Mouse (Mus musculus): ENCODE data around the gene Gadd45gip1. TPM values are rescaled to one million over a fixed set of nuclear protein-coding genes. Genes with fewer than 3 reads are reported as not detected.

The Gadd45gip1 gene
- polyA plus RNA-seq, 1 experiment from 2014 or later: 39.7 TPM

DNA sequence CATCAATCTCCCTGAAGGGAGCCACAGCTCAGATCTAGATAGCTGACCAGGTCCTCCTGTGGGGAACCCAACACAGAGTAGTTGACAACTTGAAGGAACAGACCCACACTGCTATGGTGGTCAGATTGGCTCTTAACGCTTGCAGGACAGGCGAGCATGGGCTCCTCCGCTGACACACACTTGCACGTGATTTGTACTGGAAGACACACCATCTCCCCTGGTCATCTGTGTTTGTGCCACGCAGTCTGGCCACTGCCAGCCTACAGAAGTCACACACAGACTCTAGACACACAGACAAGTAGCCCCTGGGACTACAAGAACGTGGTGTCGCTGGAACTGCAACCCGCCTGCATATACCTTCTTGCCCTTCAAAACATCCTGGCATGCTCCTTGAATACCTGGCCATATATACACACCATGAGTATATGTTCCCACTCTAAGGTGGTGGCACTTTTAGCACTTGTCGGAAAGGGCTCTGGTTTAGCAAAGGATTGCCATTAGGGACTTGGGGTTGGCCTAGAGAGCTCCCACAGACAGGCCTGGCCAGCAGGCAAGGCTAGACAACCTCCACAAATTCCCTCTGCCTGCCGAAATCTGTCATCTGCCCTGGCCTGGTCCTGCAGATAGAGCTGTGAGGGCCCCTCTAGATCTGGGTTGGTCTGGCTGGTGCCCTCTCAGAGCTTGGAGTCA is 32.7 kb upstream of the Gadd45gip1 start:
- Histone ChIP-seq H3K27ac (replicated peaks) (peak overlapping the region; percentile 87), H3K27me3 (peaks cover 66% of the 10 kb centered on the region), H3K9ac (peak overlapping the region; percentile 76), H3K4me2 (peak overlapping the region; percentile 94), H3K4me1 (replicated peaks) (peaks cover 50% of the 10 kb centered on the region), H3K4me3 (peak overlapping the region; percentile 62), H3K9me3 (no peaks in the 10 kb centered on the region), H3K36me3 (no peaks in the 10 kb centered on the region)
- ATAC-seq (ENCODE audit: low FRiP score, low read depth): no peak
- WGBS: 35% methylated on average over 10 of the region's 10 CpGs

- Histone ChIP-seq H3K4me2 (peak overlapping the region; percentile 94), H3K4me1 (replicated peaks) (peaks cover 44% of the 10 kb centered on the region), H3K9ac (peak overlapping the region; percentile 76), H3K9me3 (no peaks in the 10 kb centered on the region), H3K36me3 (no peaks in the 10 kb centered on the region), H3K27ac (replicated peaks) (peak overlapping the region; percentile 87), H3K4me3 (peak overlapping the region; percentile 62), H3K27me3 (peaks cover 60% of the 10 kb centered on the region)
- WGBS: under 1% methylated on average over 67 of the region's 108 CpGs
- ATAC-seq (ENCODE audit: low FRiP score, low read depth): no peak
Observed at GRCm38 (mm10) chr8:84799136-84799931, 32.0 kb upstream of the Gadd45gip1 start.

DNA sequence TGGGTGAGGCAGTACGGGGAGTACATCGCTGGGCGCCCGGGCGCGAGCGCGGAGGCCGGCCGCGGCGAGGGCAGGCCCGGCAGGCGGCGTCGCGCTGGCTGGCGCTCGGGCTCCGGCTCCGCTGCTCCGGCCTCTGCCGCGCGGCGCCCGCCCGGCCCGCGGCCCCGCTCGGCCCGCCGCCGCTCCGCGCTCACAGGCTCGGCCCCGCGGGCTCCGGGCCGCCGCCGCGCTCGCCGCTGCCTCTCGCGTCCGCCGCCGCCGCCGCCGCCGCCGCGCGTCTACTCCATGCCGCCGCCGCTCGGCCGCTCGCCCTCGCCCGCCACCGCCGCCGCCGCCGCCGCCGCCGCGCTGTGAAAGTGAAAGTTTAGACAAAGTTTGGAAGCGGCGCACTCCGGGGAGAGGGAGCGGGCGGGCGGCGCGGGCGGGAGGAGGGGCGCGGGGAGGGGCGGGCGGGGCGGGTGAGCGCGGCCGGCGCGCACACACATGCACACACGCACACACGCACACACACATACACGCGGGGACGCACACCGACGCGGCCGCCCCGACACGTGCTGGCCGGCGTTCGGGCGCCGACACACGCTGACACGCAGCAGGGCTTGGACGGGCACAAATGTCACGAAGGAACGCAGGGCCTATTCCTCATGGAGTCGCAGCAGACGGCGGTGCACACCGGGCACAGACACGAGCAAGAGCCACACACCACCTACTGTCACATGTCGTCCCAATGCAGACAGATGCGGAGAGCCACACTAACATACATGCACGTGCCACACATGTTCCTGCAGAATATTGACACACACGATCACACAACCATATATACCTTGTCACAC is 31.1 kb upstream of the Gadd45gip1 start, which contains the start of gene Nfix:
Gene Nfix (minus strand): TSS at position 346 of the 833 bp plus-strand sequence.
- H3K9ac ChIP-seq: peak within 1 kb of the TSS; percentile 76
- H3K36me3 ChIP-seq: no peaks in the 10 kb centered on the region
- peaks cover 59% of the 10 kb centered on the region for H3K27me3 ChIP-seq
- peak; percentile 43; the same call in 1 of the 2 replicates for ATAC-seq (ENCODE audit: low FRiP score, low read depth)
- H3K27ac ChIP-seq (replicated peaks): peak within 1 kb of the TSS; percentile 87
- 2% methylated on average over 54 of the region's 125 CpGs for WGBS
- H3K9me3 ChIP-seq: no peaks in the 10 kb centered on the region
- peak within 1 kb of the TSS; percentile 62 for H3K4me3 ChIP-seq
- H3K4me1 ChIP-seq (replicated peaks): peaks cover 36% of the 10 kb centered on the region
- peak within 1 kb of the TSS; percentile 94 for H3K4me2 ChIP-seq

GRCm38 (mm10) chr8:84806031-84806430 is 25.3 kb upstream of the Gadd45gip1 start:
- no peaks in the 10 kb centered on the region for H3K36me3 ChIP-seq
- H3K4me3 ChIP-seq: no peak overlapping the region
- H3K9me3 ChIP-seq: no peaks in the 10 kb centered on the region
- peaks cover 17% of the 10 kb centered on the region for H3K4me1 ChIP-seq (replicated peaks)
- no peak overlapping the region for H3K27ac ChIP-seq (replicated peaks)
- H3K27me3 ChIP-seq: peaks cover 36% of the 10 kb centered on the region
- no peak overlapping the region for H3K4me2 ChIP-seq
- 95% methylated on average over 5 of the region's 5 CpGs for WGBS
- no peak overlapping the region for H3K9ac ChIP-seq
- no peak for ATAC-seq (ENCODE audit: low FRiP score, low read depth)

- Histone ChIP-seq H3K9ac (no peak overlapping the region), H3K27ac (replicated peaks) (peak overlapping the region; percentile 3; the same call in 1 of the 2 replicates), H3K36me3 (no peaks in the 10 kb centered on the region), H3K27me3 (0 out of 2 replicates have a peak, but pooled peaks cover 18% of the 10 kb centered on the region), H3K4me3 (no peak overlapping the region), H3K9me3 (no peaks in the 10 kb centered on the region), H3K4me2 (no peak overlapping the region), H3K4me1 (replicated peaks) (peaks cover 31% of the 10 kb centered on the region)
- no peak for ATAC-seq (ENCODE audit: low FRiP score, low read depth)
- WGBS: 49% methylated on average over 12 of the region's 12 CpGs
Observed at GRCm38 (mm10) chr8:84809109-84809940, 22.0 kb upstream of the Gadd45gip1 start.

DNA sequence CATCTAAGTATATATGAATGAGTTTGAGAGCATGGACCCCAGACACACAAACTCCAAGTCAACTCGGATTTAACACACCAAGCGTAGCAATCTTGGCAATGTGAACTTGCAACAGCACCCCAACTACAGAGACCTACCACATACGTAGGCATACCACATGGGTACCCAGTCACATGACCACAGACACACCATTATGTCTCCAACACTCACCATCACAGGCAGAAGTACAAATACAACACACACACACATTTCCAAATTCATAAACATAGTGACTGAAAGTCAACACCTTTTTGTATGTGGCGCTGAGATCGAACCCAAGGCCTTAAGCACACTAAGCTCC is 21.4 kb upstream of the Gadd45gip1 start:
- ATAC-seq (ENCODE audit: low FRiP score, low read depth): no peak
- Histone ChIP-seq H3K9me3 (no peaks in the 10 kb centered on the region), H3K36me3 (no peaks in the 10 kb centered on the region), H3K4me3 (no peak overlapping the region), H3K9ac (no peak overlapping the region), H3K27ac (replicated peaks) (no peak overlapping the region), H3K4me1 (replicated peaks) (peaks cover 37% of the 10 kb centered on the region), H3K27me3 (0 out of 2 replicates have a peak, but pooled peaks cover 13% of the 10 kb centered on the region), H3K4me2 (no peak overlapping the region)
- 72% methylated on average over 5 of the region's 5 CpGs for WGBS

DNA sequence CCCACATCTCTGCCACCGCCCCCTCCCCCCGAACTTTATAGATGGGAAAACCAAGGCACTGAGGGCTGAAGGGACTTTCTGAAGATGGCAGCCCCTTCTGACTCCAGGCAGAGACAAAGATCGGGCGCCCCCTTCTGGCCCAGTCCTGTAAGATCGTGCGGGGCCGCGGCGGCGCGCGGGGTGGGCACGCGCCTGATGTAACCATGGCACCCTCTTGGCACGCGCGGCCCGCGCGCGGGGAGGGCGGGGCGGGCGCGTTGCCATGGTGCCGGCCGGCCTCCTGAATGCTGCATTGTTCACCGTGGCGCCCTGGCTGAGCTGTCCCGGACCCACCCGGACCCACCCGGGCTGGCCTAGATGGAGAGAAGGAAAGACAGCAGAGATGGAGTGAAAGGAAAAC is 20.4 kb upstream of the Gadd45gip1 start:
- ATAC-seq (ENCODE audit: low FRiP score, low read depth): peak; percentile 87
- Histone ChIP-seq H3K27me3 (0 out of 2 replicates have a peak, but pooled peaks cover 10% of the 10 kb centered on the region), H3K4me2 (peak overlapping the region; percentile 71), H3K27ac (replicated peaks) (peak overlapping the region; percentile 67), H3K9ac (peak overlapping the region; percentile 38), H3K36me3 (no peaks in the 10 kb centered on the region), H3K9me3 (no peaks in the 10 kb centered on the region), H3K4me1 (replicated peaks) (peaks cover 42% of the 10 kb centered on the region), H3K4me3 (peak overlapping the region; percentile 37)
- WGBS: under 1% methylated on average over 32 of the region's 32 CpGs

GRCm38 (mm10) chr8:84811303-84811702 is 20.0 kb upstream of the Gadd45gip1 start:
- no peak for ATAC-seq (ENCODE audit: low FRiP score, low read depth)
- no peaks in the 10 kb centered on the region for H3K36me3 ChIP-seq
- peak overlapping the region; percentile 71 for H3K4me2 ChIP-seq
- peaks cover 42% of the 10 kb centered on the region for H3K4me1 ChIP-seq (replicated peaks)
- H3K27ac ChIP-seq (replicated peaks): peak overlapping the region; percentile 67
- WGBS: 12% methylated on average over 10 of the region's 10 CpGs
- H3K27me3 ChIP-seq: 0 out of 2 replicates have a peak, but pooled peaks cover 10% of the 10 kb centered on the region
- H3K9ac ChIP-seq: peak overlapping the region; percentile 38
- peak overlapping the region; percentile 37 for H3K4me3 ChIP-seq
- no peaks in the 10 kb centered on the region for H3K9me3 ChIP-seq

DNA sequence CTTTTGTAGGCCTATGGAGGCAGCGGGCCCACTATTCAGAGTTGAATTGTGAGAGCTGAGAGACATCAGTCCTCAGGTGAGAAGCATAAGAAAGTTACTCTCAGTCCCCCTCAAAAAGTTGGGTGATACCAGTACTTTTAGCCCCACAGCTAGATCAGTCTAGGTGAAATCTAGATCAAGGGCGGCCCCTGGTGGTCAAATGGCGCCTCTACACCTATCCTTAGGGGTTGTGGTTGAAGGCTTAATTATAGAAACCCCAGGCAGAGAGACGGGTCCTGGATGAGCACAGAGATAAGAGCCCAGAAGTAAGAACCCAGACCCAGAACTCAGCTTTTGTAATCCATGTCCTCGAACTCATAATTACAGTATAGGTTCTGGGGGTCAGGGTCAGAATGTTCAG is 18.3 kb upstream of the Gadd45gip1 start:
- 1% methylated on average over 5 of the region's 5 CpGs for WGBS
- Histone ChIP-seq H3K9me3 (no peaks in the 10 kb centered on the region), H3K27me3 (0 out of 2 replicates have a peak, but pooled peaks cover 10% of the 10 kb centered on the region), H3K4me3 (no peak overlapping the region), H3K4me2 (no peak overlapping the region), H3K36me3 (no peaks in the 10 kb centered on the region), H3K27ac (replicated peaks) (no peak overlapping the region), H3K9ac (no peak overlapping the region), H3K4me1 (replicated peaks) (peaks cover 42% of the 10 kb centered on the region)
- ATAC-seq (ENCODE audit: low FRiP score, low read depth): no peak

DNA sequence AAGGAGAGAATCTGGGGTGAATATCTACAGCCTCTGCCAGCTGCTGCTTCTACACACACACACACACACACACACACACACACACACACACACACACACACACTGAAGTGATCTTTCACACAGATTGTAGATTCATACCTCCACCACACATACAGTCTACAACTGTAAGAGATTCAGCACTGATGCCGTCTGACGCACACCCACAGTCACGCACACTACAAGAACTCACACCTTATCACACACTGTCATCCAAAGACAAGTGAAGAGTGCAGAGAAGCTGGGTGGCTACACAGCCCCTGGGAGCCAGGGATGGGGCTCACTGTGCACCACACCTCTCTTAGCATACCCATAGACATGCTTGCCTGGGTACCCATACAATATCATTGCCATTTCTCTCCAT is 17.5 kb upstream of the Gadd45gip1 start:
- no peak overlapping the region for H3K4me2 ChIP-seq
- H3K27me3 ChIP-seq: 0 out of 2 replicates have a peak, but pooled peaks cover 3% of the 10 kb centered on the region
- H3K9ac ChIP-seq: no peak overlapping the region
- H3K4me1 ChIP-seq (replicated peaks): peaks cover 41% of the 10 kb centered on the region
- peak overlapping the region; percentile 79 for H3K27ac ChIP-seq (replicated peaks)
- WGBS: 76% methylated on average over 3 of the region's 3 CpGs
- H3K36me3 ChIP-seq: no peaks in the 10 kb centered on the region
- no peak for ATAC-seq (ENCODE audit: low FRiP score, low read depth)
- no peak overlapping the region for H3K4me3 ChIP-seq
- no peaks in the 10 kb centered on the region for H3K9me3 ChIP-seq

DNA sequence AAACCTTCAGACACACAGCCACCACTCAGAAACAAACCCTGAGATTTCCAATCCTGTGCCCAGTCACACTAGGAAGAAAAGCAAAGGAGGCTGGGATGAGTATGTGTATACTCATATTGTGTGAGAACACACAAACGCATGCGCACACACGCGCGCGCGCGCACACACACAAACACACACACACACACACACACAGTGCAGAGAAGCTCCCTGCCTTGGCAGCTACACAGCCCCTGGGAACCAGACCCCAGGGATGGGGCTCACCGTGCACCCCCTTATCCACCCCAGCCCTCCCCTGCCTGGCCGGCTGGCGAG is 17.1 kb upstream of the Gadd45gip1 start:
- peak overlapping the region; percentile 79 for H3K27ac ChIP-seq (replicated peaks)
- 56% methylated on average over 11 of the region's 11 CpGs for WGBS
- peak; percentile 39 for ATAC-seq (ENCODE audit: low FRiP score, low read depth)
- peaks cover 38% of the 10 kb centered on the region for H3K4me1 ChIP-seq (replicated peaks)
- no peak overlapping the region for H3K4me3 ChIP-seq
- H3K9me3 ChIP-seq: no peaks in the 10 kb centered on the region
- H3K9ac ChIP-seq: no peak overlapping the region
- no peaks in the 10 kb centered on the region for H3K36me3 ChIP-seq
- H3K4me2 ChIP-seq: 0 out of 2 replicates have a peak overlapping the region, but pooled peaks have one; percentile 7
- 0 out of 2 replicates have a peak, but pooled peaks cover 3% of the 10 kb centered on the region for H3K27me3 ChIP-seq

Measured in hindbrain, embryonic 15.5 days (tissue).